Mouse (Mus musculus): ENCODE data around the gene Ifi27l2a.
"Not testable (repeated sequence)": the region's sequence is repeated elsewhere in the genome, so short reads cannot be mapped to it uniquely, and the experiment has no call there.

DNA sequence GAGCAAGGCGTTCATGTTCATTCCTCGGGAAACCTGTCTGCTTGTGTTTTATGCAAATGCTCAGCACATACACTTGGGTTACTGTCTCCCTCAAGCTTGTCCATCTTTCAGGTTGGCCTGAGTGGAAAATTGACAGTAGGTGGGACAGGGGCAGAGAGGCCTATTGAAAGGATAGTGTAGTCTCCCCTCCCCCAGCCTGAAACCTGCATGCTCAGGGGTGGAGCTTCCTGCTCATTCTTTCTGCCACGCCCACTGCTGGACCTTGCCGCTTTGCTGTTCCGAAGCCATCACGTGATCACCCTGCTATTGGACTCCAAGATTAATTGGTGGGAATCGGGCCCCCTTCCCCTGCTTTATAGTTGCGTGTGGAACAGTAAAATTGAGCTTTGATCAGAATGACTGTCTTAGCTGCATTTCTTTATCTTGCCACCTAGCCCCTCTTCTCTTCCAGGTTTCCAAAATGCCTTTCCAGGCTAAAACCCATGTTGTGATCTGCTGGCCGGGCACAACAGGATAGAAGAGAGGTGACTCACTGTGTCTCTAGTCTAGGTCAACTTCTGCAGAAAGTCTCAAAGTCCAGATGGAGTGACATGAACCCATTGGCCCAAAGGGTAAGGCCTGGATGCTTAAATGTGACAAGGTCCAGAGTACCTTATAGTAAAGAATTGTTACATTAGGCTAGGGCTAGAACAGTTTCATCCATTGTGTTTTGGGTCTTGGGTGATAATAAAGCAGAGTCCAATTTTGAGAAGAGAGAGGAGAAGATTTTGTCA is 40.9 kb upstream of the Ifi27l2a start:
- not testable (repeated sequence) for TF ChIP-seq CTCF, POLR2A (IDR thresholded peaks at IDR 0.05; ENCODE audit: insufficient read depth, low read depth, low read length)
